Mouse (Mus musculus): ENCODE results near the gene Kcnn1. TPM values are rescaled to one million over a fixed set of nuclear protein-coding genes. Genes with fewer than 3 reads are reported as not detected.
A peak's percentile ranks its signal among the peaks of the same experiment; 100 is the strongest.

The Kcnn1 gene
- polyA plus RNA-seq (2012; rRNA removed) = 9.1 and 11.2 TPM in 2 replicates
- 2.5 and 3.0 TPM in 2 replicates for polyA plus RNA-seq (2014; fragmentation: Nextera tagmentation; extraction: Ambion mirVana)

DNA sequence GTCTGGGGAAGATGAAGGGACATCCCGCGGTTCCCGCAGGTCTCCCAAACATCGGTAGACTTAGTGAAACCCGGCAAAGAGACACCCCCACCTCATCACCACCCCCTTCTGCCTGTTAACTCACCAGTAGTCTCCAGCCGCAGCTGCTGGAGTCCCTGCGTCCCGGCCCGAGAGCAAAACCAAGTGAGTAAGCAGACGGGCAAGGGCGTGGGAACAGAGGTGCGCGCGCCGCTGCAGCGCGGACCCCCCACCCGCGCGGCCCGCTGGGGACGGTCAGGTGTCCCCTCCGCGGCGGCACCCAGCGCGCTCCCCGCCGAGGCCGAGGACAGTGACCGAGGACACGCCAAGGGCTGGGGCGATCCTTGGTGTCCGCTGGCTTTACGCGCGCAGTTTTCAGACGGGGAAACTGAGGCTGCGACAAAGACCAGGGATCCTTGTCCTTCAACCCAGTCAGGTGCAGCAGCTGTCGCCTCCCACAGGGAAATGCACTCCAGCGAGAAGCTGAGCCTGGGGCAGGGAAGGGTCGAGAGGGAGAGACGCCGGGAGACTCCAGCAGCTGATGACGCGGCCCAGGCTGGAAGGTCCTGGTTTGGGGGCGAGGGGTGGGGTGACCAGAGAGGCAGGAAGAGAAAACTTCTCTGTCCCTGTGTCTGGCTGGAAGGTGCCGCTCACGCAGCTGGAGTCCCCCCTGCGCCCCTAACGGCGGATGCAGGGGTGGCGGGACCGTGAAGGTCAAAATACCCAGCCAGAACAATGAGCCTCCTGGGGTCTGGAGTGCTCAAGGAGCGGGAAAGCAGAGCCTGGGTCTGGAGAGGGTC, at the start of gene Kcnn1:
Kcnn1 (minus strand) TSS at position 435 of the 818 bp plus-strand sequence.
- peak within 1 kb of the TSS; percentile 49 for H3K4me3 ChIP-seq (replicated peaks; ENCODE audit: low read length)
- peaks cover 18% of the 10 kb centered on the region for H3K27me3 ChIP-seq (ENCODE audit: control insufficient read depth, insufficient read depth, low read length)
- no peak for ATAC-seq (ENCODE audit: low FRiP score, low read depth)
- no peak for TF ChIP-seq POLR2A (IDR thresholded peaks at IDR 0.05; ENCODE audit: borderline replicate concordance, extremely low read depth, insufficient read depth, insufficient read length)
- H3K4me2 ChIP-seq (replicated peaks; ENCODE audit: low read depth, low read length, severe bottlenecking) = peak within 1 kb of the TSS; percentile 86
- no peaks in the 10 kb centered on the region; the same call in 1 of the 2 replicates for H3K36me3 ChIP-seq (ENCODE audit: control insufficient read depth, insufficient read depth, low read length)
- no peak within 1 kb of the TSS for H3K27ac ChIP-seq (replicated peaks; ENCODE audit: low read depth, low read length)
- peak within 1 kb of the TSS; percentile 53 for H3K9ac ChIP-seq (ENCODE audit: low read depth, low read length, severe bottlenecking)
- peaks cover 20% of the 10 kb centered on the region for H3K4me1 ChIP-seq (ENCODE audit: control insufficient read depth, insufficient read depth, low read length)
- DNase-seq (ENCODE audit: low spot score) = no peak
- no peaks in the 10 kb centered on the region for H3K9me3 ChIP-seq (ENCODE audit: control insufficient read depth, low read length)
- under 1% methylated on average over 47 of the region's 55 CpGs for WGBS

DNA sequence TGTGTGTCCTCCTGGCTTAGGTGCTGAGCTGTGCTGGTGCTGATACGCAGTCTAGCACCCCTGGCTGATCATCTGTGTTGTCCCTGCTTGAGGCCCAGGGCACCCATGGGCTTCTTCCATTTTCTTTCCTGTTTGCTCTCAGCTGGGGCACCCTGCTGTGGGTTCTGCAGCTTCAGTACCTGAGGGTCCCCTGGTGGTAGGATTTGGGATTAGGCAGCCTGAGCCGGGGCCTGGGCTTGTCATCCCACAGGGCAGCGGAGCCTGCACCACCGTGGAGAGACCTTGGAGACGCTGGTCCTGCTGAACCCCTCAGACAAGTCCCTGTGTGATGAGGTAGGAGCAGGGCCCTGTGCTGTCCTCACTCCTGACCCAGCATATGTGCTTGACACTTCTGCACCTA, 48.5 kb upstream of the Kcnn1 start:
- Histone ChIP-seq H3K9me3 (ENCODE audit: control insufficient read depth, low read length) (no peaks in the 10 kb centered on the region), H3K4me1 (ENCODE audit: control insufficient read depth, insufficient read depth, low read length) (no peaks in the 10 kb centered on the region), H3K4me3 (replicated peaks; ENCODE audit: low read length) (no peak overlapping the region), H3K36me3 (ENCODE audit: control insufficient read depth, insufficient read depth, low read length) (peaks cover 58% of the 10 kb centered on the region), H3K9ac (ENCODE audit: low read depth, low read length, severe bottlenecking) (no peak overlapping the region), H3K27ac (replicated peaks; ENCODE audit: low read depth, low read length) (no peak overlapping the region), H3K4me2 (replicated peaks; ENCODE audit: low read depth, low read length, severe bottlenecking) (no peak overlapping the region), H3K27me3 (ENCODE audit: control insufficient read depth, insufficient read depth, low read length) (no peaks in the 10 kb centered on the region)
- ATAC-seq (ENCODE audit: low FRiP score, low read depth) (no peak), DNase-seq (ENCODE audit: low spot score) (no peak)
- WGBS = 89% methylated on average over 5 of the region's 5 CpGs
- TF ChIP-seq POLR2A (IDR thresholded peaks at IDR 0.05; ENCODE audit: borderline replicate concordance, extremely low read depth, insufficient read depth, insufficient read length) = no peak

DNA sequence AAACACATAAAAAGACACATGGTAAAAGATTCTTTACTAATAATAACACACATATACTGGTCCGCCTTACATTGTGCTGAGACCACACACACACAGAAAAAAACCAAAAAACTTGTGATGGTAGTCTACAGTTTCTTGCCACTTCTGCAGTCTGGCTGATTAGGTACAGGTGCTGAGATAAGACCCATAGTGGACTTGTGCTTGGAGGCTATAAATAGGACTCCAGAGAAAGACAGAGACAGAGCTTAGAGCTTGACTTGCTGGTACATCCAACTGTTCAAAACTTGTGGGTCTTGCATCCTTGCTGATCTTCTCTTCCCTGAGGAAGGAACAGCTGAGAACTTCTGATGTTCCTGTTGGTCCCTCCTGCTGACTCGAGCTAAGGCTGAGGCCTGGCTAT, 44.5 kb upstream of the Kcnn1 start:
- Histone ChIP-seq H3K9me3 (ENCODE audit: control insufficient read depth, low read length) (no peaks in the 10 kb centered on the region), H3K4me2 (replicated peaks; ENCODE audit: low read depth, low read length, severe bottlenecking) (no peak overlapping the region), H3K36me3 (ENCODE audit: control insufficient read depth, insufficient read depth, low read length) (peaks cover 17% of the 10 kb centered on the region), H3K27ac (replicated peaks; ENCODE audit: low read depth, low read length) (no peak overlapping the region), H3K4me1 (ENCODE audit: control insufficient read depth, insufficient read depth, low read length) (peaks cover 5% of the 10 kb centered on the region; the same call in 1 of the 2 replicates), H3K4me3 (replicated peaks; ENCODE audit: low read length) (no peak overlapping the region), H3K27me3 (ENCODE audit: control insufficient read depth, insufficient read depth, low read length) (no peaks in the 10 kb centered on the region), H3K9ac (ENCODE audit: low read depth, low read length, severe bottlenecking) (no peak overlapping the region)
- no peak for TF ChIP-seq POLR2A (IDR thresholded peaks at IDR 0.05; ENCODE audit: borderline replicate concordance, extremely low read depth, insufficient read depth, insufficient read length)
- ATAC-seq (ENCODE audit: low FRiP score, low read depth) = no peak
- 100% methylated on average over 2 of the region's 2 CpGs for WGBS
- no peak for DNase-seq (ENCODE audit: low spot score)

DNA sequence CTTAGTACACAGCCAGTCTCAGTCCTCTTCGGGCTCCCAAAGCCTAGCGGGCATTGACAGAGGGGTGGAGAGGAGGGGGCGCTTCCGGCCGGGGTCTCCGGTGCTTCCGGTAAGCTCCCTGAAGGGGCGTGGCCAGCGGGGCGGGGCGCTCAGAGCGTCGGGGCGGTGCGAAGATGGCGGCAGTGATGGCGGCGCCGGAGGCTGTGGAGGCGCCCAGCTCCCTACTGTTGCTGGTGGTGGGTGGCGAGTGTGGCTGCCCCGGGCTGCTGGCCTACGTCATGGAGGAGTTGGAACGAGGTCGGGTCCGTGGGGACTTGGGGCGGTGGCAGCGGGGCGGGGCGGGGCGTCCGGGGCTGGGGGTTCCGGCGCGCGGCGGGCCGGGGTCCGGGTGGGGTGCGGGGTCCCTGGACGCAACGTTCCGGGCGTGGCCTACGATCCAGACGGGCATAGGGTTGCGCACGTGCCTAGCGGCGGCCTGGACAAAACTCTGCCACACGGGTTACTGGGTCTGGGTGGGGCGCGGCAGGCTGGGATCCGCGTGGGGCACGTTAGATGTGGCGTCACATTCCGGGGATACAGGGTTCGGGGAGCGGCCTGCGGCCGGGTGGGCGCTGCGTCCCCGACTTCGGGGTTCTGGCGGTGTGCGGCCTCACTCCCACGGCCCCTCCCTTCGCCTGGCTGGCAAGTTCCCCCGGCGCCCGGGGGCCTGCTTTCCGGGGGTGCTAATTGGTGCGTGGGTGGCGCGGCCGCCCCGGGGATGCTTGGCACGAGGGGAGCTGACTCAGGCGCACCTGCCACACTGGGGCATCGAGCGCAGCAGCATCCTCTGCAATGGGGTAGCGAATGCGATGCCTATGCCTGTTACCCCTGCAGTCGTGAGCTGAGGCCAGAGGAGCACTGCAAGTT, 43.0 kb upstream of the Kcnn1 start, which contains the start of gene Map1s:
Map1s (plus strand) TSS at position 102 of the 906 bp plus-strand sequence.
- peak within 1 kb of the TSS; percentile 87 for H3K9ac ChIP-seq (ENCODE audit: low read depth, low read length, severe bottlenecking)
- no peaks in the 10 kb centered on the region for H3K27me3 ChIP-seq (ENCODE audit: control insufficient read depth, insufficient read depth, low read length)
- DNase-seq (ENCODE audit: low spot score) (peak; percentile 89), ATAC-seq (ENCODE audit: low FRiP score, low read depth) (peak; percentile 96)
- peaks cover 5% of the 10 kb centered on the region; the same call in 1 of the 2 replicates for H3K4me1 ChIP-seq (ENCODE audit: control insufficient read depth, insufficient read depth, low read length)
- H3K36me3 ChIP-seq (ENCODE audit: control insufficient read depth, insufficient read depth, low read length) = peaks cover 5% of the 10 kb centered on the region
- WGBS = 2% methylated on average over 69 of the region's 86 CpGs
- H3K27ac ChIP-seq (replicated peaks; ENCODE audit: low read depth, low read length) = peak within 1 kb of the TSS; percentile 88
- TF ChIP-seq POLR2A (IDR thresholded peaks at IDR 0.05; ENCODE audit: borderline replicate concordance, extremely low read depth, insufficient read depth, insufficient read length) = 0 out of 2 replicates have a peak, but pooled peaks have one; percentile 10
- H3K4me3 ChIP-seq (replicated peaks; ENCODE audit: low read length) = peak within 1 kb of the TSS; percentile 82
- H3K9me3 ChIP-seq (ENCODE audit: control insufficient read depth, low read length) = no peaks in the 10 kb centered on the region
- H3K4me2 ChIP-seq (replicated peaks; ENCODE audit: low read depth, low read length, severe bottlenecking) = peak within 1 kb of the TSS; percentile 88

DNA sequence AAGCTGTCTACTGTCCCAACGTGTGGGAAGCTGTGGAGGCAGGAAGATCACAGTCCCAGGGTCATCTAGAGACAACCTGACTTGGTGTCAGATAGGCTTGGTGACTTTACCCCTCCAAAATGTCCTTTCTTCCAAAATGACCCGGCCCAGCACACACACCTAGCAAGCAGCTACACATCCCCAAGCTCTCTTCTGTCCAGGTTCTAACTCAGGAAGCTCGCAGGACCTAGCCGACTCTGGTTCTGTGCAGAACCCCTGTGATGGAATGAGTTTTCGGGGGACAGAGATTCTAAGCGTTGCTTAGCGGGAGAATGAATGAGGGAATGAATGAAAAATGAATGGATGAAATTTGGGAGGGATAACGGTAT, 42.4 kb upstream of the Kcnn1 start:
- Histone ChIP-seq H3K9ac (ENCODE audit: low read depth, low read length, severe bottlenecking) (peak overlapping the region; percentile 87), H3K27ac (replicated peaks; ENCODE audit: low read depth, low read length) (peak overlapping the region; percentile 88; the same call in 1 of the 2 replicates), H3K9me3 (ENCODE audit: control insufficient read depth, low read length) (no peaks in the 10 kb centered on the region), H3K36me3 (ENCODE audit: control insufficient read depth, insufficient read depth, low read length) (no peaks in the 10 kb centered on the region), H3K27me3 (ENCODE audit: control insufficient read depth, insufficient read depth, low read length) (no peaks in the 10 kb centered on the region), H3K4me2 (replicated peaks; ENCODE audit: low read depth, low read length, severe bottlenecking) (peak overlapping the region; percentile 88), H3K4me3 (replicated peaks; ENCODE audit: low read length) (peak overlapping the region; percentile 82), H3K4me1 (ENCODE audit: control insufficient read depth, insufficient read depth, low read length) (peaks cover 5% of the 10 kb centered on the region; the same call in 1 of the 2 replicates)
- 16% methylated on average over 8 of the region's 8 CpGs for WGBS
- peak; percentile 8; the same call in 1 of the 2 replicates for ATAC-seq (ENCODE audit: low FRiP score, low read depth)
- no peak for TF ChIP-seq POLR2A (IDR thresholded peaks at IDR 0.05; ENCODE audit: borderline replicate concordance, extremely low read depth, insufficient read depth, insufficient read length)
- no peak for DNase-seq (ENCODE audit: low spot score)
